Mouse (Mus musculus): ENCODE measurements around the gene Rbm20. TPM values are rescaled to one million over a fixed set of nuclear protein-coding genes. Genes with fewer than 3 reads are reported as not detected.

The Rbm20 gene
- total RNA-seq (2021) (100 to 1,000 TPM; 194 to 231 TPM), polyA plus RNA-seq (2012; rRNA removed) (143 and 161 TPM in 2 replicates)
- long read RNA-seq, full-length matches to known transcripts: 18 of 95 reads
- long read RNA-seq, partial matches to known transcripts: 51 of 95 reads
- long read RNA-seq, other reads (novel, unspliced or antisense): 26 of 95 reads

- no peaks in the 10 kb centered on the region for H3K36me3 ChIP-seq (ENCODE audit: control insufficient read depth, insufficient read depth, low read length)
- peak within 1 kb of the TSS; percentile 93 for H3K9ac ChIP-seq (ENCODE audit: low read depth, low read length)
- peak within 1 kb of the TSS; percentile 63 for H3K4me3 ChIP-seq
- intact Hi-C loops (cut with DNase I): loop anchor here (2.0 to 10.0 kb wide), 3 partner anchors 20 to 78 kb away; no protein-coding TSS in a partner anchor
- H3K4me1 ChIP-seq (ENCODE audit: control insufficient read depth, insufficient read depth, low read length): no peaks in the 10 kb centered on the region
- H3K79me2 ChIP-seq (replicated peaks; ENCODE audit: control insufficient read depth, insufficient read depth, low read length): no peaks in the 10 kb centered on the region
- H3K27me3 ChIP-seq (ENCODE audit: control insufficient read depth, insufficient read depth, low read length): no peaks in the 10 kb centered on the region; the same call in 1 of the 2 replicates
- WGBS: 1% methylated on average over 80 of the region's 82 CpGs
- DNase-seq: peak; percentile 77 to 84
- TF ChIP-seq EP300 (IDR thresholded peaks at IDR 0.05; ENCODE audit: insufficient read depth, low read depth, low read length) (no peak), POLR2A (IDR thresholded peaks at IDR 0.05; ENCODE audit: insufficient read depth, low read depth, low read length) (peak; percentile 49; the same call in 1 of the 2 replicates), CTCF (IDR thresholded peaks at IDR 0.05) (no peak)
- H3K27ac ChIP-seq: peak within 1 kb of the TSS; percentile 89
These were observed at the start of gene Rbm20 for GRCm38 (mm10) chr19:53676718-53677634. Gene Rbm20 (plus strand): TSS chr19:53677306.

GRCm38 (mm10) chr19:53638041-53638440 is 39.1 kb upstream of the Rbm20 start:
- no peak overlapping the region for H3K9ac ChIP-seq (ENCODE audit: low read depth, low read length)
- no peaks in the 10 kb centered on the region for H3K27me3 ChIP-seq (ENCODE audit: control insufficient read depth, insufficient read depth, low read length)
- 90% methylated on average over 2 of the region's 2 CpGs for WGBS
- no peaks in the 10 kb centered on the region for H3K79me2 ChIP-seq (replicated peaks; ENCODE audit: control insufficient read depth, insufficient read depth, low read length)
- H3K4me1 ChIP-seq (ENCODE audit: control insufficient read depth, insufficient read depth, low read length): no peaks in the 10 kb centered on the region
- H3K36me3 ChIP-seq (ENCODE audit: control insufficient read depth, insufficient read depth, low read length): no peaks in the 10 kb centered on the region; the same call in 1 of the 2 replicates
- H3K4me3 ChIP-seq: no peak overlapping the region
- H3K27ac ChIP-seq: no peak overlapping the region
- DNase-seq: no peak
- TF ChIP-seq POLR2A (IDR thresholded peaks at IDR 0.05; ENCODE audit: insufficient read depth, low read depth, low read length) (no peak), CTCF (IDR thresholded peaks at IDR 0.05) (peak; percentile 58), EP300 (IDR thresholded peaks at IDR 0.05; ENCODE audit: insufficient read depth, low read depth, low read length) (no peak)
- intact Hi-C loops (cut with DNase I): loop anchor here (5.0 kb wide), 1 partner anchor 36 kb away; the partner anchor contains the start of gene Smc3

DNA sequence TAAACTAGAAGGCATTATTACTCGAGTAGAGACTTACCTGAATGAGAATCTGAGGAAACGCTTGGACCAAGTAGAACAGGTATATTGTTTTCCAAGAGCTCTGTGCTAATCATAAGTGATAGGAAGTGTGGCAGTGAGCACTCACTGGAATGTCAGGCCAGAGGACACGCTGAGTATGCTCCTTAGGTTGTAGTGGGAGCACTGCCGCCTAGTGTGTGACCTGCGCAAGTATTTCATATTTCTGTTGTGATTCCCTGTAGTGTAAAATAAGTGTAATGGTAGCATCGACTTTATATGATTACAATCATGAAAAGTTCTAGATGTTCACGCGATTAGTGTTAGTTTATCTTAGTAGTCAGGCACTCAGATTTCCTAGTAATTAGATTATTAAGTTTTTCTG is 38.4 kb upstream of the Rbm20 start:
- Histone ChIP-seq H3K27me3 (ENCODE audit: control insufficient read depth, insufficient read depth, low read length) (no peaks in the 10 kb centered on the region), H3K4me3 (no peak overlapping the region), H3K36me3 (ENCODE audit: control insufficient read depth, insufficient read depth, low read length) (no peaks in the 10 kb centered on the region; the same call in 1 of the 2 replicates), H3K9ac (ENCODE audit: low read depth, low read length) (no peak overlapping the region), H3K79me2 (replicated peaks; ENCODE audit: control insufficient read depth, insufficient read depth, low read length) (no peaks in the 10 kb centered on the region), H3K27ac (no peak overlapping the region), H3K4me1 (ENCODE audit: control insufficient read depth, insufficient read depth, low read length) (no peaks in the 10 kb centered on the region)
- intact Hi-C loops (cut with DNase I): loop anchor here (5.0 kb wide), 1 partner anchor 36 kb away; the partner anchor contains the start of gene Smc3
- TF ChIP-seq CTCF (IDR thresholded peaks at IDR 0.05): peak; percentile 56
- no peak for TF ChIP-seq POLR2A (IDR thresholded peaks at IDR 0.05; ENCODE audit: insufficient read depth, low read depth, low read length)
- no peak for DNase-seq
- 74% methylated on average over 8 of the region's 8 CpGs for WGBS

GRCm38 (mm10) chr19:53644020-53644595 is 33.0 kb upstream of the Rbm20 start:
- no peak for DNase-seq
- WGBS: 82% methylated on average over 9 of the region's 9 CpGs
- no peaks in the 10 kb centered on the region for H3K79me2 ChIP-seq (replicated peaks; ENCODE audit: control insufficient read depth, insufficient read depth, low read length)
- H3K4me1 ChIP-seq (ENCODE audit: control insufficient read depth, insufficient read depth, low read length): peaks cover 1% of the 10 kb centered on the region; the same call in 1 of the 2 replicates
- H3K36me3 ChIP-seq (ENCODE audit: control insufficient read depth, insufficient read depth, low read length): no peaks in the 10 kb centered on the region; the same call in 1 of the 2 replicates
- no peak overlapping the region for H3K27ac ChIP-seq
- TF ChIP-seq CTCF (IDR thresholded peaks at IDR 0.05): peak; percentile 50
- TF ChIP-seq POLR2A (IDR thresholded peaks at IDR 0.05; ENCODE audit: insufficient read depth, low read depth, low read length): no peak
- H3K4me3 ChIP-seq: no peak overlapping the region
- no peak overlapping the region for H3K9ac ChIP-seq (ENCODE audit: low read depth, low read length)
- intact Hi-C loops (cut with DNase I): loop anchor here (10.0 kb wide), 2 partner anchors 191 to 261 kb away; no protein-coding TSS in a partner anchor
- H3K27me3 ChIP-seq (ENCODE audit: control insufficient read depth, insufficient read depth, low read length): no peaks in the 10 kb centered on the region

DNA sequence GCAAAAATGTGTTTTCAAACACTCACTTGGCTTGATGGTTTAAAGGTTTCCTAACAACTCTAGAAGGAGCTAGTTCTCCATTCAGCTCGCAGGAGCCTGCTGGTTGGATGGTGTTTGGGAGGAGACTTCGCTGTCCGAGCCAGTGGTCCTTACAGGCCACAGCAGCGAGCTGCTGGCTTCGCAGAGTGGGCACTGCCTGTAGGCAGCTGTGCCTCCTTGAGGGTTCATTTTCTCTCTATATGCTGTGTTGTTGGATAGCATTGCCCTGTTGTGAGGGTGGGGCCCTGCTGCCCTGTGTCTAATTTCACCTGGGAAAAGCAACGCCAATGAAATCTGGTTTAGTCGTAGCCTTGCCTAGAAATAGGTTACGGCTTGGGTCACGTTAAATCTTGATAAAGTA is 29.8 kb upstream of the Rbm20 start:
- Histone ChIP-seq H3K27ac (no peak overlapping the region; the same call in 1 of the 2 replicates), H3K4me3 (no peak overlapping the region), H3K36me3 (ENCODE audit: control insufficient read depth, insufficient read depth, low read length) (no peaks in the 10 kb centered on the region; the same call in 1 of the 2 replicates), H3K4me1 (ENCODE audit: control insufficient read depth, insufficient read depth, low read length) (peaks cover 5% of the 10 kb centered on the region), H3K27me3 (ENCODE audit: control insufficient read depth, insufficient read depth, low read length) (no peaks in the 10 kb centered on the region), H3K9ac (ENCODE audit: low read depth, low read length) (no peak overlapping the region), H3K79me2 (replicated peaks; ENCODE audit: control insufficient read depth, insufficient read depth, low read length) (no peaks in the 10 kb centered on the region)
- 75% methylated on average over 9 of the region's 9 CpGs for WGBS
- no peak for DNase-seq
- TF ChIP-seq CTCF (IDR thresholded peaks at IDR 0.05) (no peak), EP300 (IDR thresholded peaks at IDR 0.05; ENCODE audit: insufficient read depth, low read depth, low read length) (no peak), POLR2A (IDR thresholded peaks at IDR 0.05; ENCODE audit: insufficient read depth, low read depth, low read length) (no peak)
- intact Hi-C loops (cut with DNase I): loop anchor here (5.0 to 10.0 kb wide), 3 partner anchors 188 to 280 kb away; no protein-coding TSS in a partner anchor

Data from heart, adult 2 months (tissue).